In the genomic region with DNA sequence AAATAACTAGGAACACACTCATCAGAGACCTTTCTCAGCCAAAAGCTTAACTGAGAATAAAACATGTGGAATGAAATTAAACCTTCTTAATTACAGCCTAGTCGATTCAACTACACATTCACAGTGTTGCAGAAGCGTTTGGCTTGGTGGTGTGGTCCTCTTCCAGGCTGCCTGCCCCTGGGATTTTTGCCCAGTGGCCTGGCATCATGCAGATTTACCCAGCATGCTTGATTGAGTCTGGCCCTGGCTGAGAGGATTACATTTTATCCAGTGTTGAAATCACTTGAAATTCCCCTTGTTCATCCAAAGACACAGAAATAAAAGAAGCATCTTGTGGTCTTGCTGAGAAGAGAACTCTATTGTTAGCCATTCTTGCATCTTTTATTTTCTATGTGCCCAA, we compare ENCODE assay signal across 9 mouse cellular contexts. TPM values are rescaled to one million over a fixed set of nuclear protein-coding genes. Genes with fewer than 3 reads are reported as not detected.
A peak's percentile ranks its signal among the peaks of the same experiment; 100 is the strongest.
DNase-seq lines count a peak whose midpoint lies in the region; ATAC-seq and TF ChIP-seq lines count a peak whose summit lies in the region.
"Had no signal": no experiment of that assay in that cellular context is flagged by ENCODE, and none has a peak within 500 bp of the region (broad histone marks: within the 10 kb centered on the region; RNA-seq: fewer than 3 reads in every experiment).

No protein-coding gene starts in this region.

- no peak overlapping the region for H3K27ac ChIP-seq in heart, embryonic 11.5 days (ENCODE audit: low read depth, low read length)
- no peak overlapping the region for H3K27ac ChIP-seq in lung, postnatal 0 days (ENCODE audit: low read length)

- H3K9me3 ChIP-seq in heart, embryonic 11.5 days (replicated peaks; ENCODE audit: control insufficient read depth, low read length): no peaks in the 10 kb centered on the region
- no peaks in the 10 kb centered on the region for H3K9me3 ChIP-seq in lung, postnatal 0 days (ENCODE audit: low read length)

- peak; percentile 89 for DNase-seq in heart, adult 11 months
- DNase-seq in adrenal gland, postnatal 14 days: peak; percentile 79
- DNase-seq in frontal cortex, postnatal 10 days (ENCODE audit: low spot score in 2 of 2): peak; percentile 48 to 55
- DNase-seq in layer of hippocampus, adult 18-20 months (ENCODE audit: low spot score in 2 of 2): peak; percentile 43 to 61
- DNase-seq in retina, adult 2 months (ENCODE audit: low read depth, low spot score): peak; percentile 37
- no peak for DNase-seq in lung, postnatal 0 days (ENCODE audit: low spot score)
- DNase-seq in urinary bladder, postnatal 4 days (ENCODE audit: low spot score in 2 of 2): no peak

- ATAC-seq in heart, embryonic 11.5 days (replicated peaks; ENCODE audit: insufficient number of reproducible peaks, low FRiP score, low TSS enrichment): no peak
- no peak for ATAC-seq in lung, postnatal 0 days

- TF ChIP-seq EP300 in lung, postnatal 0 days (IDR thresholded peaks at IDR 0.05): no peak

- 74% methylated on average over 2 of the region's 2 CpGs for WGBS in heart, embryonic 11.5 days (ENCODE audit: insufficient replicate concordance)
- WGBS in lung, postnatal 0 days: 80% methylated on average over 2 of the region's 2 CpGs

- H3K4me3 ChIP-seq in heart, embryonic 11.5 days (ENCODE audit: low read depth, low read length): no peak overlapping the region
- no peak overlapping the region for H3K4me3 ChIP-seq in lung, postnatal 0 days (ENCODE audit: low read depth, low read length)

- peaks cover 8% of the 10 kb centered on the region for H3K36me3 ChIP-seq in heart, embryonic 11.5 days (ENCODE audit: control insufficient read depth, insufficient read depth, low read length)
- 0 out of 2 replicates have a peak, but pooled peaks cover 9% of the 10 kb centered on the region for H3K36me3 ChIP-seq in lung, postnatal 0 days (ENCODE audit: insufficient read depth, low read length)

- H3K4me1 ChIP-seq in heart, embryonic 11.5 days (ENCODE audit: control insufficient read depth, insufficient read depth, low read length): no peaks in the 10 kb centered on the region
- H3K4me1 ChIP-seq in lung, postnatal 0 days (ENCODE audit: insufficient read depth, low read depth, low read length): no peaks in the 10 kb centered on the region

- H3K9ac ChIP-seq in heart, embryonic 11.5 days (ENCODE audit: low read depth, low read length): no peak overlapping the region
- H3K9ac ChIP-seq in lung, postnatal 0 days (replicated peaks; ENCODE audit: low read depth): no peak overlapping the region

- H3K4me2 ChIP-seq in heart, embryonic 11.5 days: no peak overlapping the region
- H3K4me2 ChIP-seq in lung, postnatal 0 days (replicated peaks; ENCODE audit: low read depth, low read length): no peak overlapping the region

- H3K27me3 ChIP-seq in heart, embryonic 11.5 days (ENCODE audit: control insufficient read depth, insufficient read depth, low read length): no peaks in the 10 kb centered on the region
- no peaks in the 10 kb centered on the region for H3K27me3 ChIP-seq in lung, postnatal 0 days (replicated peaks; ENCODE audit: insufficient read depth, low read length)

- TF ChIP-seq CTCF in lung, postnatal 0 days (IDR thresholded peaks at IDR 0.05): no peak

RNA-seq across cellular contexts. Expression of a gene that starts 5.8 kb away (rescaled TPM):
- 0.48 and 0.54 TPM in 2 replicates for polyA plus RNA-seq in heart, embryonic 11.5 days (2014; fragmentation: Nextera tagmentation; extraction: Ambion mirVana)
- total RNA-seq in adrenal gland, postnatal 14 days (2021): 2.9 and 3.0 TPM in 2 replicates
- 1 to 10 TPM; 2.7 to 3.1 TPM for total RNA-seq in layer of hippocampus, adult 18-20 months (2021)
- polyA plus RNA-seq in lung, postnatal 0 days (2015; fragmentation: Nextera tagmentation; extraction: Ambion mirVana): 0.91 and 0.93 TPM in 2 replicates
- polyA plus RNA-seq: intestine, embryonic 14.5 days had no signal

RNA-seq across cellular contexts. Expression of a gene that starts 36.3 kb away (rescaled TPM):
- 7.2 and 9.3 TPM in 2 replicates for polyA plus RNA-seq in heart, embryonic 11.5 days (2014; fragmentation: Nextera tagmentation; extraction: Ambion mirVana)
- total RNA-seq in adrenal gland, postnatal 14 days (2021): 87.0 and 88.4 TPM in 2 replicates
- 10 to 100 TPM; 84.6 to 90.8 TPM for total RNA-seq in layer of hippocampus, adult 18-20 months (2021)
- polyA plus RNA-seq in lung, postnatal 0 days (2015; fragmentation: Nextera tagmentation; extraction: Ambion mirVana): 12.0 and 12.6 TPM in 2 replicates

RNA-seq across cellular contexts. Expression of a gene that starts 36.3 kb away (rescaled TPM):
- 0.56 and 0.76 TPM in 2 replicates for polyA plus RNA-seq in heart, embryonic 11.5 days (2014; fragmentation: Nextera tagmentation; extraction: Ambion mirVana)
- total RNA-seq in adrenal gland, postnatal 14 days (2021): 1.4 and 5.1 TPM in 2 replicates
- total RNA-seq in layer of hippocampus, adult 18-20 months (2021): 1 to 10 TPM; 1.0 to 1.9 TPM
- 2.9 and 3.7 TPM in 2 replicates for polyA plus RNA-seq in lung, postnatal 0 days (2015; fragmentation: Nextera tagmentation; extraction: Ambion mirVana)

Comparison
In these comparisons a context has a peak if more than half of its experiments do, and no peak if none do; other contexts are left out.
1. DNase-seq: peak in heart, adult 11 months (single experiment), adrenal gland, postnatal 14 days (single experiment), frontal cortex, postnatal 10 days (2 of 2), layer of hippocampus, adult 18-20 months (2 of 2) and retina, adult 2 months (single experiment); none in lung, postnatal 0 days (single experiment) and urinary bladder, postnatal 4 days (0 of 2).